Mouse (Mus musculus): Measurements from ENCODE around the gene Ccnjl.

DNA sequence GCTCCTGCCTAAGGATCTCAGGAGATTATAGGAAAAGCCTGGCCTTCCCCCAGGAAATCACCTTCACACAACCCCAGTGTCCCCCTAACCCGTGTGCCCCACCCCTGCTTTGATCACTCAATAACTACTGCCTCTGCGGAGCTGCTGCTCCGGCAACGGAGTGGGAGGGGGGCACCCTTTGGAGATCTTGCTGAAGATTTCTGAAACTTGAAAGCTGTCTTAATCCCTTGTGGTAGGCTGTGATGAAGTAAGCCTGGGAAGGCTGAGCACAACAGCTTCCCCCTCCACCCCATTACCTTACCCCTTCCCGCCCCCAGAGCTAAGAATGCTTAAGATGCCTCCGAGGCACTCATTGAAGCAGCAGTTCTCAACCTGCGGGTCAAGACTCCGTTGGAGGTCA, 37.3 kb downstream of the Ccnjl start:
- TF ChIP-seq CTCF (IDR thresholded peaks at IDR 0.05) (no peak), POLR2A (IDR thresholded peaks at IDR 0.05; ENCODE audit: insufficient read depth, low read depth, low read length) (no peak)
